Mouse (Mus musculus) layer of hippocampus, postnatal 36 days (tissue): Measurements from ENCODE around the gene Gm10912. TPM values are rescaled to one million over a fixed set of nuclear protein-coding genes. Genes with fewer than 3 reads are reported as not detected.
A peak's percentile ranks its signal among the peaks of the same experiment; 100 is the strongest.
"Not testable (repeated sequence)": the region's sequence is repeated elsewhere in the genome, so short reads cannot be mapped to it uniquely, and the experiment has no call there.

Source experiments
- DNase-seq, 2 experiments: peaks; one replicate each; pipeline ENCODE4 v3.0.0; 2022
- total RNA-seq, 2 experiments: library from RNA; stranded (reverse); gene quantifications; 2 replicates each; pipeline ENCODE4 v1.2.3; 2021

Gene Gm10912
- total RNA-seq, 2 experiments from 2014 or later: 0.47 to 0.53 TPM

- DNase-seq: not testable (repeated sequence)
Observed at GRCm38 (mm10) chr2:104068450-104068849, 2.8 kb downstream of the Gm10912 start, which contains the start of gene Gm10799. Gene Gm10799, minus strand, starts transcription at chr2:104068550.

- no peak for DNase-seq
Observed at GRCm38 (mm10) chr2:104069704-104070185, 4.1 kb downstream of the Gm10912 start, which contains the start of gene Cd59b. Gene Cd59b, plus strand, starts transcription at chr2:104069849.

GRCm38 (mm10) chr2:104078285-104078684 is 12.7 kb downstream of the Gm10912 start:
- not testable (repeated sequence) for DNase-seq

GRCm38 (mm10) chr2:104081436-104082050 is 15.9 kb downstream of the Gm10912 start:
- not testable (repeated sequence) for DNase-seq

GRCm38 (mm10) chr2:104082474-104082873 is 16.8 kb downstream of the Gm10912 start:
- no peak for DNase-seq

- DNase-seq: not testable (repeated sequence)
Observed at GRCm38 (mm10) chr2:104084027-104084426, 18.4 kb downstream of the Gm10912 start.

- DNase-seq: not testable (repeated sequence)
Observed at GRCm38 (mm10) chr2:104087562-104087961, 21.9 kb downstream of the Gm10912 start.

- DNase-seq: no peak
Observed at GRCm38 (mm10) chr2:104093305-104093704, 27.7 kb downstream of the Gm10912 start.

GRCm38 (mm10) chr2:104095741-104096213 is 30.2 kb downstream of the Gm10912 start, which contains the start of gene Cd59a:
Gene Cd59a, plus strand, starts transcription at chr2:104095801.
- DNase-seq: peak; percentile 25 to 31

GRCm38 (mm10) chr2:104096256-104096655 is 30.6 kb downstream of the Gm10912 start:
- DNase-seq: no peak

GRCm38 (mm10) chr2:104096796-104097195 is 31.2 kb downstream of the Gm10912 start:
- DNase-seq: not testable (repeated sequence)

- DNase-seq: not testable (repeated sequence)
Observed at GRCm38 (mm10) chr2:104097396-104097795, 31.8 kb downstream of the Gm10912 start.

- no peak for DNase-seq
Observed at GRCm38 (mm10) chr2:104098529-104099230, 33.1 kb downstream of the Gm10912 start.

GRCm38 (mm10) chr2:104099231-104099585 is 33.6 kb downstream of the Gm10912 start:
- DNase-seq: no peak

- no peak for DNase-seq
Observed at GRCm38 (mm10) chr2:104099946-104100345, 34.3 kb downstream of the Gm10912 start.

GRCm38 (mm10) chr2:104104800-104105199 is 39.2 kb downstream of the Gm10912 start:
- DNase-seq: no peak

- DNase-seq: not testable (repeated sequence)
Observed at GRCm38 (mm10) chr2:104109021-104109420, 43.4 kb downstream of the Gm10912 start.

GRCm38 (mm10) chr2:104109528-104109927 is 43.9 kb downstream of the Gm10912 start:
- no peak for DNase-seq

GRCm38 (mm10) chr2:104110031-104110430 is 44.4 kb downstream of the Gm10912 start:
- no peak for DNase-seq

- DNase-seq: not testable (repeated sequence)
Observed at GRCm38 (mm10) chr2:104111170-104111797, 45.7 kb downstream of the Gm10912 start.

GRCm38 (mm10) chr2:104113563-104113962 is 47.9 kb downstream of the Gm10912 start:
- DNase-seq: not testable (repeated sequence)

- no peak for DNase-seq
Observed at GRCm38 (mm10) chr2:104114898-104115297, 49.3 kb downstream of the Gm10912 start.
